Mouse (Mus musculus): ENCODE results near the gene Cnksr3. TPM values are rescaled to one million over a fixed set of nuclear protein-coding genes. Genes with fewer than 3 reads are reported as not detected.

The Cnksr3 gene
- polyA plus RNA-seq, 1 experiment from 2014 or later: 10.4 TPM

DNA sequence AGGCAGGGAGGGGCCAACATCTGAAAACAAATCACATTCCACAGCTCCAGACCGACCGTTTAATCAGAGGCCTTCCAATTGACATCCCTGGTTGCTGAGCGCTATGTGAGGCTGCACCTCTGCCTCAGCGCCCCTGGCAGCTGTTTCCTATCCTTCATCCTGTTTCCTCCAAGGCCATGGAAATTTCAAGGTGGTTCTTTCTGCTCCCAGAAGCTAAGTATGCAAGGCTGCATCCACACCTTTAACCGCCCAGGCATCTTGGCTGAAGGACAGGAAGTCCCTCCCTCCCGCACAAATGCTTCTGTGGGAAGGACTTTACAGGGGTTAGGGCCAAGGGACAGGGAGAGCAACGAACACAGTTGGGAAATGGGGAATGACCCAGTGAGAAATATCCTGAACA lies 24.2 kb downstream of the Cnksr3 start:
- 39% methylated on average over 7 of the region's 7 CpGs for WGBS
- DNase-seq (ENCODE audit: low spot score): peak; percentile 51

GRCm38 (mm10) chr10:7186992-7187391 lies 25.0 kb downstream of the Cnksr3 start:
- WGBS: 92% methylated on average over 5 of the region's 5 CpGs
- no peaks in the 10 kb centered on the region for H3K9me3 ChIP-seq (ENCODE audit: control insufficient read depth, low read length)

More for the DNA sequence above, 24.2 kb downstream of the Cnksr3 start:
- H3K9ac ChIP-seq (ENCODE audit: low read depth, low read length): no peak overlapping the region
- no peaks in the 10 kb centered on the region for H3K9me3 ChIP-seq (ENCODE audit: control insufficient read depth, low read length)
- no peak overlapping the region for H3K27ac ChIP-seq (replicated peaks; ENCODE audit: low read depth, low read length)
- H3K4me2 ChIP-seq (ENCODE audit: low read depth, low read length): no peak overlapping the region
- H3K27me3 ChIP-seq (replicated peaks; ENCODE audit: control insufficient read depth, insufficient read depth, low read length): no peaks in the 10 kb centered on the region
- no peak overlapping the region for H3K4me3 ChIP-seq (ENCODE audit: low read depth, low read length)
- no peaks in the 10 kb centered on the region for H3K36me3 ChIP-seq (ENCODE audit: control insufficient read depth, insufficient read depth, low read length)
- H3K4me1 ChIP-seq (ENCODE audit: control insufficient read depth, insufficient read depth, low read length): peaks cover 13% of the 10 kb centered on the region
- ATAC-seq (ENCODE audit: low read depth): no peak

GRCm38 (mm10) chr10:7186018-7186417 lies 26.0 kb downstream of the Cnksr3 start:
- WGBS: 83% methylated on average over 5 of the region's 5 CpGs
- Histone ChIP-seq H3K36me3 (ENCODE audit: control insufficient read depth, insufficient read depth, low read length) (no peaks in the 10 kb centered on the region), H3K27me3 (replicated peaks; ENCODE audit: control insufficient read depth, insufficient read depth, low read length) (no peaks in the 10 kb centered on the region), H3K9me3 (ENCODE audit: control insufficient read depth, low read length) (no peaks in the 10 kb centered on the region), H3K4me2 (ENCODE audit: low read depth, low read length) (no peak overlapping the region), H3K27ac (replicated peaks; ENCODE audit: low read depth, low read length) (no peak overlapping the region), H3K4me1 (ENCODE audit: control insufficient read depth, insufficient read depth, low read length) (peaks cover 26% of the 10 kb centered on the region), H3K9ac (ENCODE audit: low read depth, low read length) (no peak overlapping the region), H3K4me3 (ENCODE audit: low read depth, low read length) (no peak overlapping the region)
- ATAC-seq (ENCODE audit: low read depth): no peak
- DNase-seq (ENCODE audit: low spot score): no peak

More at GRCm38 (mm10) chr10:7186992-7187391, 25.0 kb downstream of the Cnksr3 start:
- DNase-seq (ENCODE audit: low spot score) (no peak), ATAC-seq (ENCODE audit: low read depth) (no peak)
- peaks cover 22% of the 10 kb centered on the region for H3K4me1 ChIP-seq (ENCODE audit: control insufficient read depth, insufficient read depth, low read length)
- H3K4me3 ChIP-seq (ENCODE audit: low read depth, low read length): no peak overlapping the region
- no peak overlapping the region for H3K9ac ChIP-seq (ENCODE audit: low read depth, low read length)
- no peaks in the 10 kb centered on the region for H3K27me3 ChIP-seq (replicated peaks; ENCODE audit: control insufficient read depth, insufficient read depth, low read length)
- no peaks in the 10 kb centered on the region for H3K36me3 ChIP-seq (ENCODE audit: control insufficient read depth, insufficient read depth, low read length)
- H3K27ac ChIP-seq (replicated peaks; ENCODE audit: low read depth, low read length): no peak overlapping the region
- H3K4me2 ChIP-seq (ENCODE audit: low read depth, low read length): no peak overlapping the region

DNA sequence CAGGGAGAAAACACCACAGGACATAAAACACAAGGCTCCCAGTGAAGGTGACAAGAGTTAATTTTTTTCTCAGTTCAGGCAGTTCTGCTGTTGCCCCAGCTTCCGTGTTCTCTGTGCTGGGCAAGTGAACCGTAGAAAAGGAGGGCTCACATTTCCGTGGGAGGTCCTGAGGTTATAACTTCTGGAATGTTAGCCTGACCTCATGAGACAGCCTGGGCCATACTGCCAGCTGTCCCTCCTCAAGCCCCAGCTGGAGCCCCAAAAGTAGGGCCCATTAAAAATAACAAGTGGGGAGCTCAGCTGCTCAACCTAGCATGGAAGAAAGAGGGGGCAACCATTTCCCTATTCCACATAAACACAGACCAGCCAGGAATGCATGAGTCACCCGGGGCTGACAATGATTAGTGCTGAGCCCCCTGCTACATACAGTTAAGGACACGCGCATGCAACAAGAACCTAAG lies 28.8 kb downstream of the Cnksr3 start:
- no peaks in the 10 kb centered on the region for H3K27me3 ChIP-seq (replicated peaks; ENCODE audit: control insufficient read depth, insufficient read depth, low read length)
- peaks cover 26% of the 10 kb centered on the region for H3K4me1 ChIP-seq (ENCODE audit: control insufficient read depth, insufficient read depth, low read length)
- H3K4me3 ChIP-seq (ENCODE audit: low read depth, low read length): no peak overlapping the region
- 5% methylated on average over 6 of the region's 6 CpGs for WGBS
- H3K4me2 ChIP-seq (ENCODE audit: low read depth, low read length): peak overlapping the region; percentile 39
- H3K27ac ChIP-seq (replicated peaks; ENCODE audit: low read depth, low read length): peak overlapping the region; percentile 71
- DNase-seq (ENCODE audit: low spot score): peak; percentile 84
- H3K9ac ChIP-seq (ENCODE audit: low read depth, low read length): no peak overlapping the region
- H3K36me3 ChIP-seq (ENCODE audit: control insufficient read depth, insufficient read depth, low read length): no peaks in the 10 kb centered on the region
- H3K9me3 ChIP-seq (ENCODE audit: control insufficient read depth, low read length): no peaks in the 10 kb centered on the region
- peak; percentile 84 for ATAC-seq (ENCODE audit: low read depth)

GRCm38 (mm10) chr10:7182555-7183170 lies 29.4 kb downstream of the Cnksr3 start:
- Histone ChIP-seq H3K4me2 (ENCODE audit: low read depth, low read length) (peak overlapping the region; percentile 39), H3K9me3 (ENCODE audit: control insufficient read depth, low read length) (no peaks in the 10 kb centered on the region), H3K4me3 (ENCODE audit: low read depth, low read length) (no peak overlapping the region), H3K4me1 (ENCODE audit: control insufficient read depth, insufficient read depth, low read length) (peaks cover 26% of the 10 kb centered on the region), H3K36me3 (ENCODE audit: control insufficient read depth, insufficient read depth, low read length) (no peaks in the 10 kb centered on the region), H3K27me3 (replicated peaks; ENCODE audit: control insufficient read depth, insufficient read depth, low read length) (no peaks in the 10 kb centered on the region), H3K9ac (ENCODE audit: low read depth, low read length) (no peak overlapping the region), H3K27ac (replicated peaks; ENCODE audit: low read depth, low read length) (peak overlapping the region; percentile 71)
- ATAC-seq (ENCODE audit: low read depth) (peak; percentile 45), DNase-seq (ENCODE audit: low spot score) (peak; percentile 75)
- 49% methylated on average over 12 of the region's 12 CpGs for WGBS

- Histone ChIP-seq H3K9me3 (ENCODE audit: control insufficient read depth, low read length) (no peaks in the 10 kb centered on the region; the same call in 1 of the 2 replicates), H3K9ac (ENCODE audit: low read depth, low read length) (no peak overlapping the region), H3K4me2 (ENCODE audit: low read depth, low read length) (no peak overlapping the region), H3K4me3 (ENCODE audit: low read depth, low read length) (no peak overlapping the region), H3K4me1 (ENCODE audit: control insufficient read depth, insufficient read depth, low read length) (peaks cover 26% of the 10 kb centered on the region), H3K36me3 (ENCODE audit: control insufficient read depth, insufficient read depth, low read length) (no peaks in the 10 kb centered on the region), H3K27ac (replicated peaks; ENCODE audit: low read depth, low read length) (no peak overlapping the region), H3K27me3 (replicated peaks; ENCODE audit: control insufficient read depth, insufficient read depth, low read length) (no peaks in the 10 kb centered on the region)
- ATAC-seq (ENCODE audit: low read depth) (no peak), DNase-seq (ENCODE audit: low spot score) (peak; percentile 51)
- WGBS: 78% methylated on average over 5 of the region's 5 CpGs
Measured at GRCm38 (mm10) chr10:7180296-7180695, 31.7 kb downstream of the Cnksr3 start.

DNA sequence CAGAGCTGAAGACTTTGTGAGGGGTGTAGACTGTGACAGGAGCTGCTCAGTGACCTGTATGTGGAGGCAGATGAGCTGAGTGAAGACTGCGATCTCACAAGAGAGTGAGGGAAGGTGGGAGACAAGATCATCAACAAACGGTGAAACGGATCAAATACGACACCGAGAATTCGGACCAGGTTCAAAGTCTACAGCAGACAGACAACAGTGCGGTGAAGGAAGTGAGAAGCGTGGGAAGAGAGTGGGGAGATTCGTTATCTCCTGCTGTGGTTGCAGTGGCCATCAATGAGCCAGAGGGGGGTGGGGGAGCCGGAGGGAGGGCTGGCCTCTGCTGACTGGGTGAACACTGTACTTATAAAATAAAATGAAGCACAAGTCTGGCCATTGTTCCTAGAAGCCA lies 33.5 kb downstream of the Cnksr3 start:
- no peak overlapping the region for H3K4me3 ChIP-seq (ENCODE audit: low read depth, low read length)
- no peaks in the 10 kb centered on the region; the same call in 1 of the 2 replicates for H3K9me3 ChIP-seq (ENCODE audit: control insufficient read depth, low read length)
- no peaks in the 10 kb centered on the region for H3K27me3 ChIP-seq (replicated peaks; ENCODE audit: control insufficient read depth, insufficient read depth, low read length)
- H3K4me1 ChIP-seq (ENCODE audit: control insufficient read depth, insufficient read depth, low read length): peaks cover 19% of the 10 kb centered on the region
- H3K27ac ChIP-seq (replicated peaks; ENCODE audit: low read depth, low read length): no peak overlapping the region
- DNase-seq (ENCODE audit: low spot score): no peak
- no peak overlapping the region for H3K4me2 ChIP-seq (ENCODE audit: low read depth, low read length)
- no peaks in the 10 kb centered on the region for H3K36me3 ChIP-seq (ENCODE audit: control insufficient read depth, insufficient read depth, low read length)
- H3K9ac ChIP-seq (ENCODE audit: low read depth, low read length): no peak overlapping the region
- no peak for ATAC-seq (ENCODE audit: low read depth)
- 77% methylated on average over 10 of the region's 10 CpGs for WGBS

GRCm38 (mm10) chr10:7176205-7176910 lies 35.7 kb downstream of the Cnksr3 start:
- H3K4me2 ChIP-seq (ENCODE audit: low read depth, low read length): no peak overlapping the region
- DNase-seq (ENCODE audit: low spot score) (peak; percentile 74), ATAC-seq (ENCODE audit: low read depth) (peak; percentile 55; the same call in 1 of the 2 replicates)
- 77% methylated on average over 8 of the region's 8 CpGs for WGBS
- H3K9ac ChIP-seq (ENCODE audit: low read depth, low read length): no peak overlapping the region
- no peaks in the 10 kb centered on the region for H3K4me1 ChIP-seq (ENCODE audit: control insufficient read depth, insufficient read depth, low read length)
- H3K4me3 ChIP-seq (ENCODE audit: low read depth, low read length): no peak overlapping the region
- no peak overlapping the region for H3K27ac ChIP-seq (replicated peaks; ENCODE audit: low read depth, low read length)
- H3K27me3 ChIP-seq (replicated peaks; ENCODE audit: control insufficient read depth, insufficient read depth, low read length): no peaks in the 10 kb centered on the region
- no peaks in the 10 kb centered on the region; the same call in 1 of the 2 replicates for H3K9me3 ChIP-seq (ENCODE audit: control insufficient read depth, low read length)
- no peaks in the 10 kb centered on the region for H3K36me3 ChIP-seq (ENCODE audit: control insufficient read depth, insufficient read depth, low read length)

Measured in embryonic facial prominence, embryonic 14.5 days (tissue).